Mouse (Mus musculus): ENCODE measurements around the gene Rftn1. TPM values are rescaled to one million over a fixed set of nuclear protein-coding genes. Genes with fewer than 3 reads are reported as not detected.
A peak's percentile ranks its signal among the peaks of the same experiment; 100 is the strongest.
"Not testable (repeated sequence)": the region's sequence is repeated elsewhere in the genome, so short reads cannot be mapped to it uniquely, and the experiment has no call there.

The Rftn1 gene
- polyA plus RNA-seq, 1 experiment from 2014 or later = 12.8 TPM

DNA sequence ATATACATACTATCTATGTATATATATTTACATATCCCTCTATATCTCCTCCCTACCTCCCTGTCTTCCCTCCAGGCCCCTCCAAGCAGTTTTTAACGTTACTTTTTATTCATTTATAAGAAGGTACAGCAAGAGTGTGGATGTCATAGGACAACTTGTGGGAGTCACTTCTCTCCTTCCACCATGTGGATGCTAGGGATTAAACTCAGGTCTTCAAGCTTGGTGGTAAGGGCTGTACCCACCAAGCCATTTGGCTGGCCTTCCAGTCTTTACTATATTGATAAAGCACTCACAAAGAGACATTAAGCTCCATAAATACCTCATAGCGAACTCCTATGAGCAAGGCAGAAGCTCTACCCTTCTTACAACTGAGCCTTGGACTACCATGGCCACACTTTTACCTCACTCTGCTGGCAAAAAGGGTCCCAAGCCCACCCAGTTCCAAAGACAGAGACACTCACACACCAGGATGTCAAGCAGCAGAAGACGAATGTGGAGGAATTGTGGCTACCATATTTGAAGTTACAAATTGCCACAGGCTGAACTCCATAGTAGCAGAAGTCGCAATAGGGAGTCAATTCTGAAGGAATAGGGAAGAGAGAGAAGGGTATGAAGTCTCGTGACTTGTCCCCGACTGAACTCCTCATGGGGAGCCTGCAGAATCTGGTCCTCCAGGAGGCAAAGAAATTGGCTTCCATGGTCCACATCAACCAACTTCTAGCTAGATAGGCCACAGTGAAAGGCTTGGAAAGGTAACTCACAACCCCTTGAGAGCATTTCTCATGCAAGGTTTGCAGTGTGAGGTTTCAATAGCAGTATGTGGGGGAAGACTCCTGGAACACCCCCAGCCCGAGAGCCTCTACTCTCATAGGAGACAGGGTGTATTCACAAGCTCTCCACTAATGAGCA lies 17.9 kb upstream of the Rftn1 start:
- Histone ChIP-seq H3K9me3 (ENCODE audit: control insufficient read depth, low read length) (no peaks in the 10 kb centered on the region), H3K27ac (replicated peaks; ENCODE audit: low read depth, low read length) (no peak overlapping the region), H3K4me3 (replicated peaks; ENCODE audit: low read depth, low read length) (no peak overlapping the region), H3K27me3 (ENCODE audit: control insufficient read depth, insufficient read depth, low read length) (no peaks in the 10 kb centered on the region), H3K4me1 (ENCODE audit: control insufficient read depth, insufficient read depth, low read length) (no peaks in the 10 kb centered on the region), H3K36me3 (ENCODE audit: control insufficient read depth, insufficient read depth, low read length) (no peaks in the 10 kb centered on the region), H3K4me2 (ENCODE audit: low read length) (no peak overlapping the region), H3K9ac (replicated peaks; ENCODE audit: low read length) (no peak overlapping the region)
- ATAC-seq (ENCODE audit: low FRiP score, low TSS enrichment) (no peak), DNase-seq (no peak)
- 86% methylated on average over 7 of the region's 7 CpGs for WGBS

DNA sequence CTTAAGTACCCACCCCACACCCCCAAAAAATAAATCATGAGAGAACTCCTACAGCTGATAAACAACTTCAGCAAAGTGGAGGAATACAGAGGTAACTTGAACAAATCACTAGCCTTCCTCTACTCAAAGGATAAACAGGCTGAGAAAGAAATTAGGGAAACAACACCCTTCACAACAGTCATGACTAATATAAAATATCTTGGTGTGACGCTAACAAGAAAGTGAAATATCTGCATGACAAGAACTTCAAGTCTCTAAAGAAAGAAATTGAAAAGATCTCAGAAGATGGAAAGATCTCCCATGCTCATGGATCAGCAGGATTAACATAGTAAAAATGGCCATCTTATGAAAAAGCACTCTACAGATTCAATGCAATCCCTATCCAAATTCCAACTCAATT lies 15.8 kb upstream of the Rftn1 start:
- H3K27me3 ChIP-seq (ENCODE audit: control insufficient read depth, insufficient read depth, low read length); H3K4me3 ChIP-seq (replicated peaks; ENCODE audit: low read depth, low read length); ATAC-seq (ENCODE audit: low FRiP score, low TSS enrichment); H3K9me3 ChIP-seq (ENCODE audit: control insufficient read depth, low read length); DNase-seq; H3K4me1 ChIP-seq (ENCODE audit: control insufficient read depth, insufficient read depth, low read length); H3K9ac ChIP-seq (replicated peaks; ENCODE audit: low read length); H3K36me3 ChIP-seq (ENCODE audit: control insufficient read depth, insufficient read depth, low read length); H3K4me2 ChIP-seq (ENCODE audit: low read length); H3K27ac ChIP-seq (replicated peaks; ENCODE audit: low read depth, low read length): not testable (repeated sequence)
- WGBS = 94% methylated on average over 1 of the region's 1 CpGs

DNA sequence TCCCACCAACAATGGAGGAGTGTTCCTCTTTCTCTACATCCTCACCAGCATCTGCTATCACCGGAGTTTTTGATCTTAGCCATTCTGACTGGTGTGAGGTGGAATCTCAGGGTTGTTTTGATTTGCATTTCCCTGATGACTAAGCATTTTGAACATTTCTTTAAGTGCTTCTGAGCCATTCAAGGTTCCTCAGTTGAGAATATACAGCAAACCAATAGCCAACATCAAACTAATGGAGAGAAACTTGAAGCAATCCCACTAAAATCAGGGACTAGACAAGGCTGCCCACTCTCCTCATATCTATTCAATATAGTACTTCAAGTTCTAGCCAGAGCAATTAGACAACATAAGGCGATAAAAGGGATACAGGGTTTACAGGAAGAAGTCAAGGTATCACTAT lies 15.4 kb upstream of the Rftn1 start:
- not testable (repeated sequence) for ATAC-seq (ENCODE audit: low FRiP score, low TSS enrichment); H3K27ac ChIP-seq (replicated peaks; ENCODE audit: low read depth, low read length)
- 87% methylated on average over 2 of the region's 2 CpGs for WGBS

DNA sequence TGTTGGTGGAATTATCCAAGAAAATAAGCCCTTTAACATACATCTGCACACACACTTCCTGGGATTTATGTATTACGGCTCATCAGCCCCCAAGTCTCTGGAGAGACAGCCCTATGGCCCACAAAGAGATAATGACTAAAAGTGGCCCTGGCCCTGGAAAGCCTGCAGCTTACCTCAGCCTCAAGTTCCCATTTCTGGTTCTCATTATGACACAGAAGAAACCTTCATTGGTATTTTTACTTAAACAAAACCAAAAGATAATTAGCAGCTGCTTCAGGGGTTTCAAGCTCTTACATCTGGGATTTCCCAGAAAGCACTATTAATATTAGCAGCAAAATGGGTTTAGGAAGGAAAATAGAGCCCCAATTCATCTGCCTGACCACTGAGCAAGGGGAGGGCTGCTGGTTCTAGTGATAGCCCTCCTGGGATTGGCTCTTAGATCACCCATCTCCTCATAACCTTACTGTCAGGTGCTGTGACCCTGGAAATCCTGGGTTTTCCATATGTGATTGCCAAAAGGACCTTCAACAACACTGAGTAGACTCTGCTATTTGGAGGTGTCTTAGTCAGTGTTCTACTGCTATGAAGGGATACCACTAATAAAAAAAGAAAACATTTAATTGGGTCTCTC lies 14.8 kb upstream of the Rftn1 start:
- WGBS = 86% methylated on average over 1 of the region's 1 CpGs
- Histone ChIP-seq H3K27me3 (ENCODE audit: control insufficient read depth, insufficient read depth, low read length) (no peaks in the 10 kb centered on the region), H3K4me1 (ENCODE audit: control insufficient read depth, insufficient read depth, low read length) (no peaks in the 10 kb centered on the region), H3K9me3 (ENCODE audit: control insufficient read depth, low read length) (no peaks in the 10 kb centered on the region), H3K4me2 (ENCODE audit: low read length) (no peak overlapping the region), H3K9ac (replicated peaks; ENCODE audit: low read length) (no peak overlapping the region), H3K4me3 (replicated peaks; ENCODE audit: low read depth, low read length) (no peak overlapping the region), H3K36me3 (ENCODE audit: control insufficient read depth, insufficient read depth, low read length) (no peaks in the 10 kb centered on the region), H3K27ac (replicated peaks; ENCODE audit: low read depth, low read length) (no peak overlapping the region)
- ATAC-seq (ENCODE audit: low FRiP score, low TSS enrichment) (no peak), DNase-seq (no peak)

More for the DNA sequence above, 15.4 kb upstream of the Rftn1 start:
- not testable (repeated sequence) for H3K4me3 ChIP-seq (replicated peaks; ENCODE audit: low read depth, low read length); H3K9ac ChIP-seq (replicated peaks; ENCODE audit: low read length); H3K4me1 ChIP-seq (ENCODE audit: control insufficient read depth, insufficient read depth, low read length); H3K4me2 ChIP-seq (ENCODE audit: low read length); H3K36me3 ChIP-seq (ENCODE audit: control insufficient read depth, insufficient read depth, low read length); H3K9me3 ChIP-seq (ENCODE audit: control insufficient read depth, low read length); DNase-seq; H3K27me3 ChIP-seq (ENCODE audit: control insufficient read depth, insufficient read depth, low read length)

DNA sequence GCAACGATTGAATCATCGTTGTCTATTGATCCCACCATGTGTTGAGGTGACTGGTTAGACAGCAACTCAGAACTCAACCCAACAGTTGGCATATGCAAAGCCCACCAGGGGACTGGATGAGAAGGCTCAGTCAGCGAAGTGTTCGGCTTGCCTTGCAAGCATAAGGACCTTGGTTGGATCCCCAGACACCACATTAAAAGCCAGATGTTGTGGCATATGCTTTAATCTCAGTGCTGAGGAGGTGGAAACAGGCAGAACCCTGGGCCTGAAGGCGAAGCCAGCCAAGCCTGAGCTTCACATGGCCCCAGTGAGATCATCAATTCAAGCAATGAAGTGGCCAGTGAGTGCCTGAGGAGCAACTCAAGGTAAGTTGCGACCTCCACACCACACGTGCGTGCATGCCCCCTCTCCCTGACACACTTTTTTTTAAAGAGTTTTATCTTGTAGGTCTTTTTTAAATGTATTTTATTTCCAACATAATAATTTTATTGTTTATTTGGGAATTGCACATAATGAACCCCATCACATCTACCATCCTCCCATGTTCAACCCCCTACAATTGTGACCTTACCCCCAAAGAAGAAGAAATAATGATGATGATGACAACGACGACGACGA lies 11.5 kb upstream of the Rftn1 start:
- Histone ChIP-seq H3K27me3 (ENCODE audit: control insufficient read depth, insufficient read depth, low read length) (no peaks in the 10 kb centered on the region), H3K36me3 (ENCODE audit: control insufficient read depth, insufficient read depth, low read length) (no peaks in the 10 kb centered on the region), H3K4me1 (ENCODE audit: control insufficient read depth, insufficient read depth, low read length) (no peaks in the 10 kb centered on the region), H3K9me3 (ENCODE audit: control insufficient read depth, low read length) (no peaks in the 10 kb centered on the region), H3K4me2 (ENCODE audit: low read length) (no peak overlapping the region), H3K4me3 (replicated peaks; ENCODE audit: low read depth, low read length) (no peak overlapping the region), H3K9ac (replicated peaks; ENCODE audit: low read length) (no peak overlapping the region), H3K27ac (replicated peaks; ENCODE audit: low read depth, low read length) (no peak overlapping the region)
- 90% methylated on average over 12 of the region's 12 CpGs for WGBS
- ATAC-seq (ENCODE audit: low FRiP score, low TSS enrichment) (no peak), DNase-seq (no peak)

DNA sequence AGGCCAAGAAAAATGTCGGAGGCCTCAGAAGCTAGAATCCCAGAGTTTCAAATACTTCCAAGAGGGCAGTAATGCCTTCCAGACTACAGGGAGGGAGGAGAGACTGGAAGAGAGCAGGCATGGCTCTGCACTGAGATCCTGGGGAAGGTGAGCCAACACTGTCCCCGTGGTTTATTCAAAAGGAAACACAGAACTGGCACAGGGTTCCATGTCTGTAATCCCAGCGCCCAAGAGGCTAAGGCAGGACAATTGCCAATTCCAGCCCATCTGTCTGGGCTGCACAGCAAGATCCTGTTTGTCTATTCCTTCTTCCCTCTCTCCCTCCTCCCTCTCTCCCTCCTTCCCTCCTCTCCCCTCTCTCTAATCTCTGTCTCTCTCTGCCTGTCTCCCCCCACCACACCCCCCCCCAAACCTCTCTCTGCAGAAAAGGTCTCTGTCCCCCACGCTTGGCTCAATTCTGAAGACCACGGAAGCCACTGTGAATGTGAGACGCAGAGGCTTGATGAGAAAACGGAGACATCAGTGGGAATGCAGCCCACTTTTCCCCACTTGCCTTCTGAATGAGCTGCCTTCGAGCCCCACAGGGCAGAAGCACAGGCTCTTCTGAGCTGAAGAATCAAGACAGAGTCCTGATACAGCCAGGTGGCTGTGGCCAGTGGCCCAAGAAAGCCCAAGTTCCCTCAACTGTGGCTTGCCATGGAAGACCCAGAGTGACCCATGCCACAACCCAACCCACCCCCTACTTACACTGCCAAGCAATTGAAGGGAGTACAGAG lies 8.8 kb upstream of the Rftn1 start:
- Histone ChIP-seq H3K9ac (replicated peaks; ENCODE audit: low read length) (no peak overlapping the region), H3K4me3 (replicated peaks; ENCODE audit: low read depth, low read length) (no peak overlapping the region), H3K27me3 (ENCODE audit: control insufficient read depth, insufficient read depth, low read length) (no peaks in the 10 kb centered on the region), H3K4me1 (ENCODE audit: control insufficient read depth, insufficient read depth, low read length) (no peaks in the 10 kb centered on the region), H3K36me3 (ENCODE audit: control insufficient read depth, insufficient read depth, low read length) (no peaks in the 10 kb centered on the region), H3K4me2 (ENCODE audit: low read length) (no peak overlapping the region), H3K27ac (replicated peaks; ENCODE audit: low read depth, low read length) (no peak overlapping the region), H3K9me3 (ENCODE audit: control insufficient read depth, low read length) (no peaks in the 10 kb centered on the region)
- DNase-seq (peak; percentile 46), ATAC-seq (ENCODE audit: low FRiP score, low TSS enrichment) (no peak)
- 82% methylated on average over 8 of the region's 8 CpGs for WGBS

DNA sequence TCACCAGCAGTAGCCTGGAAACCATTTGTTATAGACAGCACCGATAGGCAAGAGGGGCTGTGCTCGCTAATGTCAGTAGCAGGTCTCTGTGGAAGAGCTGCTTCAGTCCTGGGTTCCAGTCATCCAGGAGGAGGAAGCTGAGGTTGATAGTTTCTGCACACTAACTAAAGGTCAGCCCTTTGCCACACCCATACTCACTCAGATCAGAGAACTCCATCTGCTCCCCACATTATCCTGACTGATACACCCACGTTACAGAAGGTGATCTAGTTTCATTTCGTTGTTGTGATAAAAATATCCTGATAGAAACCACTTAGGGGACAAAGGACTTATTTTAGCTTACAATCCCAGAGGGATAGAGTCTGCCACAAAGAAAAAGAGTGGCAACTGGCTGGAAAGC lies 7.1 kb upstream of the Rftn1 start:
- DNase-seq (no peak), ATAC-seq (ENCODE audit: low FRiP score, low TSS enrichment) (no peak)
- H3K36me3 ChIP-seq (ENCODE audit: control insufficient read depth, insufficient read depth, low read length) = no peaks in the 10 kb centered on the region
- H3K9me3 ChIP-seq (ENCODE audit: control insufficient read depth, low read length) = no peaks in the 10 kb centered on the region
- peaks cover 7% of the 10 kb centered on the region; the same call in 1 of the 2 replicates for H3K27me3 ChIP-seq (ENCODE audit: control insufficient read depth, insufficient read depth, low read length)
- no peak overlapping the region for H3K4me3 ChIP-seq (replicated peaks; ENCODE audit: low read depth, low read length)
- no peak overlapping the region for H3K9ac ChIP-seq (replicated peaks; ENCODE audit: low read length)
- peaks cover 6% of the 10 kb centered on the region; the same call in 1 of the 2 replicates for H3K4me1 ChIP-seq (ENCODE audit: control insufficient read depth, insufficient read depth, low read length)
- H3K27ac ChIP-seq (replicated peaks; ENCODE audit: low read depth, low read length) = no peak overlapping the region
- 93% methylated on average over 4 of the region's 4 CpGs for WGBS
- H3K4me2 ChIP-seq (ENCODE audit: low read length) = no peak overlapping the region

DNA sequence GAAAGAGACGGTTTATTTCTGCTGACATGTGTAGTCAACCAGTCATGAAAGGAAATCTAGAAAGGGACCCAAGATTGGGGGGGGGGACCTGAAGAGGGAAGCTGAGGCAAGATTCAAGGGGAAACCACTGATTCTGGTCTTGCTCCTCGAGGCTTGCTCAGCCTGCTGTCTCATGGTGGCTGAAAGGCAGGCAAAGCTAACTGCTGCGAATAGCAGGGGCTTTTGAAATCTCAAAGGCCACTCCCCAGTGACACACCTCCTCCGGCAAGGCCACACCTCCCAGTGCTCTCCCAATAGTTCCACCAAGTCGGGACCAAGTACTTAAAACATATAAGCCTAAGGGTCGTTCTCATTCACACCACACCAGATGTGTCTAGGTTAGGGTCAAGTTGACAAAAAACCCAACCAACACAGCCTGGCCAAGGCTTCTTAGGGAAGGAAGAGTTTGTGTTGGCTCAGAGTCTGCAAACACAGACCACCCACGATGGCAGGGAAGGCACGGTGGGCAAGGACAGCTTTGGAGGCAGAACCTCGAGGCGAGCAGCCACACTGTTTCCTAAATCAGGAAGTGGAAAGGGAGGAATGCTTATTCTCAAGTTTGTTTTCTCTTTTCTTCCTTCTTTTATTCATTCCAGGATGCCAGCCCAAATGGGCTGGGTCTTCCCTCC lies 5.7 kb upstream of the Rftn1 start:
- DNase-seq (no peak), ATAC-seq (ENCODE audit: low FRiP score, low TSS enrichment) (no peak)
- 23% methylated on average over 10 of the region's 10 CpGs for WGBS
- H3K9ac ChIP-seq (replicated peaks; ENCODE audit: low read length) = no peak overlapping the region
- H3K4me3 ChIP-seq (replicated peaks; ENCODE audit: low read depth, low read length) = no peak overlapping the region
- H3K27me3 ChIP-seq (ENCODE audit: control insufficient read depth, insufficient read depth, low read length) = peaks cover 13% of the 10 kb centered on the region
- peaks cover 12% of the 10 kb centered on the region; the same call in 1 of the 2 replicates for H3K4me1 ChIP-seq (ENCODE audit: control insufficient read depth, insufficient read depth, low read length)
- no peak overlapping the region for H3K27ac ChIP-seq (replicated peaks; ENCODE audit: low read depth, low read length)
- H3K4me2 ChIP-seq (ENCODE audit: low read length) = no peak overlapping the region
- no peaks in the 10 kb centered on the region for H3K36me3 ChIP-seq (ENCODE audit: control insufficient read depth, insufficient read depth, low read length)
- H3K9me3 ChIP-seq (ENCODE audit: control insufficient read depth, low read length) = no peaks in the 10 kb centered on the region
